12 mouse cellular contexts compared by ENCODE assay signal in the genomic region with DNA sequence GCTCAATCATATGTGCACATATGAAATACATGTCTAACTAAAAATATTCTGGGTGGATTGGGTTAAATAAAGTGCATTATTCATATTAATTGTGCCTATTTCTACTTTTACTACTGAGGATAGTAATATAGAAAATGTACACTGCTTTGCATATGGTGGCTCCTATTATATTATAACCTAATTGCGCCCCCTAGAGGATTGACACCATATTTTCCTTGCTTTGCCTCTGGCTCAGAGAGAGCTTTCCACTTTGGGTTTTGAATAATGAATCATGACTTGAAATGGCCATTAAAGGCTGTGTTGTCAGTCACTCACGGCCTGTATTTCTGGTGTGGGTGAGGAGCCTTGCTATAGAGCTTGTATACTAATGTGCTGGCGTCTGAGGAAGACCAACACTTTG. TPM values are rescaled to one million over a fixed set of nuclear protein-coding genes. Genes with fewer than 3 reads are reported as not detected.
DNase-seq lines count a peak whose midpoint lies in the region; ATAC-seq and TF ChIP-seq lines count a peak whose summit lies in the region.
"Had no signal": no experiment of that assay in that cellular context is flagged by ENCODE, and none has a peak within 500 bp of the region (broad histone marks: within the 10 kb centered on the region; RNA-seq: fewer than 3 reads in every experiment).

No protein-coding gene starts in this region.

- POLR2A ChIA-PET in Patski (lab: Charles Lee): no interaction called here

- no peaks in the 10 kb centered on the region for H3K4me1 ChIP-seq in heart, postnatal 0 days (ENCODE audit: control insufficient read depth, insufficient read depth)
- H3K4me1 ChIP-seq in midbrain, embryonic 14.5 days (ENCODE audit: control insufficient read depth, insufficient read depth, low read length): peaks cover 8% of the 10 kb centered on the region; the same call in 1 of the 2 replicates
- peaks cover 23% of the 10 kb centered on the region for H3K4me1 ChIP-seq in midbrain, embryonic 10.5 days
- H3K4me1 ChIP-seq: limb, embryonic 15.5 days; stomach, embryonic 15.5 days had no signal

- no peaks in the 10 kb centered on the region for H3K36me3 ChIP-seq in heart, postnatal 0 days (replicated peaks; ENCODE audit: control insufficient read depth, insufficient read depth, low read length)
- H3K36me3 ChIP-seq in midbrain, embryonic 14.5 days (ENCODE audit: control insufficient read depth, insufficient read depth, low read length): no peaks in the 10 kb centered on the region
- H3K36me3 ChIP-seq in midbrain, embryonic 10.5 days: no peaks in the 10 kb centered on the region
- H3K36me3 ChIP-seq: embryonic facial prominence, embryonic 12.5 days; limb, embryonic 15.5 days; midbrain, embryonic 13.5 days; stomach, embryonic 15.5 days had no signal

- H3K9me3 ChIP-seq in heart, postnatal 0 days (replicated peaks; ENCODE audit: control insufficient read depth, low read length): no peaks in the 10 kb centered on the region
- H3K9me3 ChIP-seq in midbrain, embryonic 14.5 days (ENCODE audit: control insufficient read depth, low read length): no peaks in the 10 kb centered on the region
- H3K9me3 ChIP-seq in midbrain, embryonic 10.5 days (replicated peaks): no peaks in the 10 kb centered on the region
- H3K9me3 ChIP-seq: embryonic facial prominence, embryonic 12.5 days; limb, embryonic 15.5 days; midbrain, embryonic 13.5 days; stomach, embryonic 15.5 days had no signal

- in situ Hi-C loops in Patski (cut with MboI; ENCODE audit: low pct_unique_long_range_greater_than_20kb): loop anchor here (5.0 to 25.0 kb wide), 3 partner anchors 87 to 855 kb away; no protein-coding TSS in a partner anchor

- H3K9ac ChIP-seq in heart, postnatal 0 days (replicated peaks; ENCODE audit: low read depth, low read length): no peak overlapping the region
- no peak overlapping the region for H3K9ac ChIP-seq in midbrain, embryonic 14.5 days (replicated peaks; ENCODE audit: low read length)
- H3K9ac ChIP-seq: embryonic facial prominence, embryonic 12.5 days; limb, embryonic 15.5 days; midbrain, embryonic 13.5 days; stomach, embryonic 15.5 days had no signal

- H3K27ac ChIP-seq in heart, postnatal 0 days (ENCODE audit: low read depth): no peak overlapping the region
- H3K27ac ChIP-seq in midbrain, embryonic 14.5 days (replicated peaks; ENCODE audit: low read depth, low read length): no peak overlapping the region
- H3K27ac ChIP-seq in midbrain, embryonic 10.5 days (replicated peaks): no peak overlapping the region
- H3K27ac ChIP-seq: embryonic facial prominence, embryonic 12.5 days; limb, embryonic 15.5 days; midbrain, embryonic 13.5 days; stomach, embryonic 15.5 days had no signal

- H3K4me3 ChIP-seq in heart, postnatal 0 days (ENCODE audit: low read depth, low read length): no peak overlapping the region
- no peak overlapping the region for H3K4me3 ChIP-seq in midbrain, embryonic 14.5 days (replicated peaks; ENCODE audit: low read depth, low read length)
- H3K4me3 ChIP-seq in midbrain, embryonic 10.5 days: no peak overlapping the region
- H3K4me3 ChIP-seq: embryonic facial prominence, embryonic 12.5 days; limb, embryonic 15.5 days; midbrain, embryonic 13.5 days; stomach, embryonic 15.5 days had no signal

- TF ChIP-seq CTCF in heart, postnatal 0 days (IDR thresholded peaks at IDR 0.05; ENCODE audit: low read depth): 0 out of 2 replicates have a peak, but pooled peaks have one; percentile 4
- TF ChIP-seq CTCF in Patski (IDR thresholded peaks at IDR 0.05): peak; percentile 55

- intact Hi-C loops in heart, postnatal 36 days (cut with DNase I): loop anchor here (5.0 to 10.0 kb wide), 2 partner anchors 742 to 855 kb away; no protein-coding TSS in a partner anchor

- ATAC-seq in heart, postnatal 0 days (ENCODE audit: insufficient read depth, low read depth): no peak
- no peak for ATAC-seq in midbrain, embryonic 14.5 days (ENCODE audit: low FRiP score, low TSS enrichment)
- ATAC-seq in Patski: no peak
- ATAC-seq: midbrain, embryonic 13.5 days had no signal

- no peak for DNase-seq in heart, postnatal 0 days (ENCODE audit: low spot score)
- no peak for DNase-seq in heart, postnatal 36 days
- peak; percentile 58 for DNase-seq in midbrain, embryonic 14.5 days
- no peak for DNase-seq in midbrain, embryonic 10.5 days (ENCODE audit: low spot score)
- no peak for DNase-seq in Patski (ENCODE audit: low read depth, low spot score)
- DNase-seq in retina, embryonic 14.5 days (ENCODE audit: low spot score): peak; percentile 58
- DNase-seq in Muller cell, postnatal 12 days (ENCODE audit: inconsistent ontology term): no peak
- no peak for DNase-seq in heart, adult 18-20 months

- no peak for TF ChIP-seq EP300 in heart, postnatal 0 days (IDR thresholded peaks at IDR 0.05; ENCODE audit: low read depth)

- H3K4me2 ChIP-seq in heart, postnatal 0 days (ENCODE audit: low read depth, low read length): no peak overlapping the region
- no peak overlapping the region for H3K4me2 ChIP-seq in midbrain, embryonic 14.5 days (ENCODE audit: low read length)
- H3K4me2 ChIP-seq: embryonic facial prominence, embryonic 12.5 days; limb, embryonic 15.5 days; midbrain, embryonic 13.5 days; stomach, embryonic 15.5 days had no signal

- CTCF ChIA-PET in Patski (lab: Charles Lee): interaction anchor here (1.1 to 3.0 kb wide), 4 partner anchors 11 to 130 kb away, joined by 3 to 7 read pairs (median 5); no protein-coding TSS in a partner anchor

- no peaks in the 10 kb centered on the region for H3K27me3 ChIP-seq in heart, postnatal 0 days (ENCODE audit: control insufficient read depth, insufficient read depth, low read length)
- no peaks in the 10 kb centered on the region; the same call in 1 of the 2 replicates for H3K27me3 ChIP-seq in midbrain, embryonic 14.5 days (ENCODE audit: control insufficient read depth, insufficient read depth, low read length)
- peaks cover 14% of the 10 kb centered on the region for H3K27me3 ChIP-seq in midbrain, embryonic 10.5 days (ENCODE audit: low read depth, poor library complexity, severe bottlenecking)
- H3K27me3 ChIP-seq in Patski: no peaks in the 10 kb centered on the region
- H3K27me3 ChIP-seq: embryonic facial prominence, embryonic 12.5 days; stomach, embryonic 15.5 days had no signal

- 63% methylated on average over 3 of the region's 3 CpGs for WGBS in heart, postnatal 0 days
- 62% methylated on average over 3 of the region's 3 CpGs for WGBS in midbrain, embryonic 14.5 days
- WGBS in midbrain, embryonic 10.5 days: 66% methylated on average over 3 of the region's 3 CpGs

RNA-seq across cellular contexts. Expression of gene Rcn1, which starts 59.1 kb away (rescaled TPM):
- 33.3 and 34.5 TPM in 2 replicates for total RNA-seq in heart, postnatal 0 days (2014; rRNA removed; ENCODE audit: low replicate concordance)
- polyA plus RNA-seq in heart, postnatal 0 days (2015; fragmentation: Nextera tagmentation; extraction: Ambion mirVana): 54.0 and 58.8 TPM in 2 replicates
- 10 to 100 TPM; 21.5 to 23.6 TPM for total RNA-seq in heart, postnatal 36 days (2021)
- polyA plus RNA-seq in midbrain, embryonic 14.5 days (2014; fragmentation: Nextera tagmentation; extraction: Ambion mirVana): 20.4 and 42.8 TPM in 2 replicates
- polyA plus RNA-seq in midbrain, embryonic 10.5 days (2016; fragmentation: Nextera tagmentation; extraction: Ambion mirVana): 100 and 104 TPM in 2 replicates
- polyA plus RNA-seq in Patski (2021): 131 TPM
- 10 to 100 TPM; 22.7 to 25.0 TPM for total RNA-seq in heart, adult 18-20 months (2021)

Comparison
In these comparisons a context has a peak if more than half of its experiments do, and no peak if none do; other contexts are left out.
1. DNase-seq: peak in midbrain, embryonic 14.5 days (single experiment) and retina, embryonic 14.5 days (single experiment); none in heart, postnatal 0 days (single experiment), heart, postnatal 36 days (0 of 2), midbrain, embryonic 10.5 days (single experiment), Patski (single experiment), Muller cell, postnatal 12 days (single experiment) and heart, adult 18-20 months (0 of 2).